16 mouse cellular contexts compared by ENCODE assay signal in genomic region chr6:28849317-28849716, GRCm38 (mm10). TPM values are rescaled to one million over a fixed set of nuclear protein-coding genes. Genes with fewer than 3 reads are reported as not detected.
A peak's percentile ranks its signal among the peaks of the same experiment; 100 is the strongest.
DNase-seq lines count a peak whose midpoint lies in the region; ATAC-seq lines count a peak whose summit lies in the region.
"Had no signal": no experiment of that assay in that cellular context is flagged by ENCODE, and none has a peak within 500 bp of the region (broad histone marks: within the 10 kb centered on the region; RNA-seq: fewer than 3 reads in every experiment).

No protein-coding gene starts in this region.

- peaks cover 59% of the 10 kb centered on the region for H3K4me1 ChIP-seq in heart, embryonic 15.5 days (replicated peaks)
- peaks cover 79% of the 10 kb centered on the region for H3K4me1 ChIP-seq in neural tube, embryonic 13.5 days (replicated peaks)
- peaks cover 49% of the 10 kb centered on the region for H3K4me1 ChIP-seq in hindbrain, embryonic 15.5 days (replicated peaks)

- ATAC-seq in heart, embryonic 15.5 days (replicated peaks; ENCODE audit: insufficient number of reproducible peaks, insufficient read depth, low FRiP score, low read depth), result no peak
- ATAC-seq in neural tube, embryonic 13.5 days (ENCODE audit: low read depth), result no peak
- ATAC-seq in hindbrain, embryonic 15.5 days (ENCODE audit: low FRiP score, low read depth), result no peak
- ATAC-seq: forebrain, embryonic 13.5 days had no signal

- no peak overlapping the region for H3K9ac ChIP-seq in heart, embryonic 15.5 days
- H3K9ac ChIP-seq in neural tube, embryonic 13.5 days, result no peak overlapping the region
- H3K9ac ChIP-seq in hindbrain, embryonic 15.5 days, result no peak overlapping the region
- H3K9ac ChIP-seq: heart, embryonic 12.5 days; lung, embryonic 14.5 days had no signal

- 0 out of 2 replicates have a peak overlapping the region, but pooled peaks have one; percentile 28 for H3K27ac ChIP-seq in heart, embryonic 15.5 days
- peak overlapping the region; percentile 52 for H3K27ac ChIP-seq in neural tube, embryonic 13.5 days (replicated peaks)
- H3K27ac ChIP-seq in hindbrain, embryonic 15.5 days (replicated peaks), result peak overlapping the region; percentile 52
- H3K27ac ChIP-seq: forebrain, embryonic 13.5 days had no signal

- no peaks in the 10 kb centered on the region for H3K36me3 ChIP-seq in heart, embryonic 15.5 days
- no peaks in the 10 kb centered on the region for H3K36me3 ChIP-seq in neural tube, embryonic 13.5 days
- no peaks in the 10 kb centered on the region for H3K36me3 ChIP-seq in hindbrain, embryonic 15.5 days
- H3K36me3 ChIP-seq: heart, embryonic 12.5 days had no signal

- H3K4me2 ChIP-seq in heart, embryonic 15.5 days, result no peak overlapping the region
- no peak overlapping the region for H3K4me2 ChIP-seq in neural tube, embryonic 13.5 days
- H3K4me2 ChIP-seq in hindbrain, embryonic 15.5 days, result no peak overlapping the region
- H3K4me2 ChIP-seq: forebrain, embryonic 13.5 days; heart, embryonic 12.5 days; liver, embryonic 11.5 days; lung, embryonic 14.5 days had no signal

- H3K4me3 ChIP-seq in heart, embryonic 15.5 days, result no peak overlapping the region
- H3K4me3 ChIP-seq in neural tube, embryonic 13.5 days, result no peak overlapping the region
- H3K4me3 ChIP-seq in hindbrain, embryonic 15.5 days, result no peak overlapping the region
- H3K4me3 ChIP-seq: forebrain, embryonic 13.5 days; heart, embryonic 12.5 days had no signal

- H3K9me3 ChIP-seq in heart, embryonic 15.5 days (replicated peaks), result no peaks in the 10 kb centered on the region
- no peaks in the 10 kb centered on the region for H3K9me3 ChIP-seq in neural tube, embryonic 13.5 days
- H3K9me3 ChIP-seq in hindbrain, embryonic 15.5 days, result no peaks in the 10 kb centered on the region
- H3K9me3 ChIP-seq: forebrain, embryonic 13.5 days; heart, embryonic 12.5 days had no signal

- WGBS in heart, embryonic 15.5 days, result 46% methylated on average over 3 of the region's 3 CpGs
- WGBS in neural tube, embryonic 13.5 days, result 51% methylated on average over 3 of the region's 3 CpGs
- WGBS in hindbrain, embryonic 15.5 days, result 25% methylated on average over 3 of the region's 3 CpGs

- no peaks in the 10 kb centered on the region for H3K27me3 ChIP-seq in heart, embryonic 15.5 days
- no peaks in the 10 kb centered on the region for H3K27me3 ChIP-seq in neural tube, embryonic 13.5 days
- H3K27me3 ChIP-seq in hindbrain, embryonic 15.5 days, result no peaks in the 10 kb centered on the region
- H3K27me3 ChIP-seq: heart, embryonic 12.5 days had no signal

- no peak for DNase-seq in heart, adult 18-20 months
- no peak for DNase-seq in neural tube, embryonic 10.5 days (ENCODE audit: extremely low spot score, low spot score)
- DNase-seq in gastrocnemius, adult 8-10 months (ENCODE audit: low spot score in 2 of 2), result no peak
- no peak for DNase-seq in urinary bladder, adult 2 months (ENCODE audit: low spot score)
- DNase-seq: cerebellum, adult 11 months; cerebellum, postnatal 14 days; layer of hippocampus, postnatal 36 days; left cerebral cortex, postnatal 4 days; lung, embryonic 14.5 days; thymus, adult 18-20 months had no signal

RNA-seq across cellular contexts. Expression of gene Lrrc4, which starts 17.8 kb away (rescaled TPM):
- 0.30 and 0.51 TPM in 2 replicates for polyA plus RNA-seq in heart, embryonic 15.5 days (2015; fragmentation: Nextera tagmentation; extraction: Ambion mirVana)
- under 1 TPM; 0.54 to 0.65 TPM for total RNA-seq in heart, adult 18-20 months (2021)
- polyA plus RNA-seq in neural tube, embryonic 13.5 days (2015; fragmentation: Nextera tagmentation; extraction: Ambion mirVana), result 5.9 and 6.0 TPM in 2 replicates
- polyA plus RNA-seq in hindbrain, embryonic 15.5 days (2015; fragmentation: Nextera tagmentation; extraction: Ambion mirVana), result 6.8 and 7.1 TPM in 2 replicates
- total RNA-seq in gastrocnemius, adult 8-10 months (2022), result under 1 TPM; 0.22 to 0.38 (median 0.23) TPM
- 1.8 and 2.6 TPM in 2 replicates for polyA plus RNA-seq in urinary bladder, adult 2 months (2012; rRNA removed)
